Mouse (Mus musculus): ENCODE results near the gene Ctsll3. TPM values are rescaled to one million over a fixed set of nuclear protein-coding genes. Genes with fewer than 3 reads are reported as not detected.

Gene Ctsll3
- not detected in 2 replicates for polyA plus RNA-seq (2012)

GRCm38 (mm10) chr13:60802749-60803148 lies at the start of gene Ctsll3:
TSS of gene Ctsll3 (minus strand) at chr13:60802849.
- TF ChIP-seq GATA1 (IDR thresholded peaks at IDR 0.05; ENCODE audit: low read length), result no peak

- no peak for TF ChIP-seq GATA1 (IDR thresholded peaks at IDR 0.05; ENCODE audit: low read length)
These were observed 45.8 kb upstream of the Ctsll3 start for GRCm38 (mm10) chr13:60848241-60849120.

DNA sequence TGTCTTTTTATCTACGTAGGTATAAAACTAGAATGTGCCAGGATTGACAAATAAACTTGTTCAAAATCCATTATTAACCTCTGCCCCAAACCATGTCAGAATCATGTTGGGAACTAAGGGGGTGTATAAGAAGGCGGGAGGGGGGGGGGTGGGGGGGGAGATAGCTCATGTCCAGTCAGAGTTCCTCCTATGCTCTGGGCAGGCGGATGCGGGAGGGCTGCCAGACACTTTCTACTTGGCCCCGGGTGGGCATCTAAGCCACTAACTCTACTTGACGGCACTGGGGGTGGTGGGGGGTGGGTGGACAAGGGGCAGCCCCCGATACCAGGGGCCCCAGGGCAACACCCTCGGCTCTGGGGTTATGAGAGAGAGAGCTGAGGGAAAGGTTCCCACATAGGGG lies 40.5 kb upstream of the Ctsll3 start:
- no peak for TF ChIP-seq GATA1 (IDR thresholded peaks at IDR 0.05; ENCODE audit: low read length)

DNA sequence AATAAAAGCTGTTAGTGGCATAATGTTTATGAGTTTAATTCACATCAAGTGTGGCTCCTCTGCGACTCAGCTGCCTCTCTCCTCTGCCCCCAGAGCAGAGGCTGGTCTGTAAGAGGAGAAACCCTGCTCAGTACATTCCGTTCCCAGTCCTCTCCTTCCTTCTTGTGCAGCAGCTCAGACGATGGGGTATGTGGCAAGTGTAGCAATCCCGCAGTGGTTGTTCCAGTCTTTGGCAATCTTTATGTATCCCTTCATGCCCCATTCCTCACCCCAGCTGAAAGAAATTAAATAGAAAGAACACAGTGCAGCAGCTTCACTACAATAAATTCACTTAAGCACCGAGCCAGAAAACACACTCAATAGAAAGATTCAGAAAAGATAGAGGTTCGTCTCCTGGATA lies 40.1 kb upstream of the Ctsll3 start:
- TF ChIP-seq GATA1 (IDR thresholded peaks at IDR 0.05; ENCODE audit: low read length), result no peak

- TF ChIP-seq GATA1 (IDR thresholded peaks at IDR 0.05; ENCODE audit: low read length), result no peak
These were observed 36.8 kb upstream of the Ctsll3 start for GRCm38 (mm10) chr13:60839353-60839902.

- no peak for TF ChIP-seq GATA1 (IDR thresholded peaks at IDR 0.05; ENCODE audit: low read length)
These were observed 23.4 kb upstream of the Ctsll3 start for GRCm38 (mm10) chr13:60826052-60826451.

DNA sequence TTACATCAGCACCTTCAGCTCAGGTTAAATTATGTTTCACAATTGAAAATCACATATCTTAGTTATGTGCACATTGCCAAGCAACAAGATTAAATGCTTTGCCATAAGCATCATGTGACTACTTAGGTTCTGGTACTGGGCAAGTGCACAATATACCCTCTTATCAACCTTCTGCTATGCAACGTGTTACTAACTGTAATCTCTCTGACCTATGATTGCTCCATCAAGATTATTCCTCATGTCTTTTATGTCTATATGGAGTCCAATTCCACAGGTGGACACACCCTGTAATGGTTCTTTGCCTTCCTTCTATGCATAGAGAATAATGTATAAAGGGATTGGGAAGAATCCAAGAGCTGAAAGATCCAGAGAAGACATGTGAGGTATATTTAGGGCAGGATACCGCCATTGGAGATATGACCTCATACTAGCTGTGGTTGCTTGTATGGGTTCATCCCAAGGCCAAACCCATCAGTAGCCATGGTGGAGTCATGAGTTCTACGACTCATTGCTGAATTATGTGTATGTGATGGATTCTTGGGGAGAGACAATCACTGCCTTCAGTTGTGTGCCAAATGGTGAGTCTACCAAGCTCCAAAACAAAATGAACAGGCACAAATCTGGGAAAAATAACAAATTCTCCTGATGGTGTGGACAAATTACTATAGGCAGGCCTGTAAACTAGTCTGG lies 18.0 kb upstream of the Ctsll3 start:
- no peak for TF ChIP-seq GATA1 (IDR thresholded peaks at IDR 0.05; ENCODE audit: low read length)

GRCm38 (mm10) chr13:60819469-60819868 lies 16.8 kb upstream of the Ctsll3 start:
- TF ChIP-seq GATA1 (IDR thresholded peaks at IDR 0.05; ENCODE audit: low read length), result no peak

DNA sequence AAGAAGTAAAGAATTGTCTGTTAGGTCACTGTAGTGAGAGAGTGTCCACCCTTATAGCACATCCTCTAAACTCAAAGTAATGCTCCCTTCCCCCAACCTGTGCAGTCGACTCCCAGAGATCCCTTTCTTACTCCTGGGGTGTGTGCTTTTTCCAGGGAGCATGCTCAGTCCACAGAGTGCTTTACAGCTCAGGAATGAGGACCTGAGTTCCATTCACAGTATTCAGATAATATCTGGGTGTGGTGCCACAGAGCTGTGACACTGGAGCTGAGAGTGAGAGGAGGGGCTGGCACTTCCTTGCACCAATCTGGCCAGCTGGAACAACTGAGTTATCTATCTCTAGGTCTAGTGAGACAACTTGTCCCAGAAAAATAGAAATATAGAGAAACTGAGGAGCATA lies 11.1 kb upstream of the Ctsll3 start:
- TF ChIP-seq GATA1 (IDR thresholded peaks at IDR 0.05; ENCODE audit: low read length), result no peak

DNA sequence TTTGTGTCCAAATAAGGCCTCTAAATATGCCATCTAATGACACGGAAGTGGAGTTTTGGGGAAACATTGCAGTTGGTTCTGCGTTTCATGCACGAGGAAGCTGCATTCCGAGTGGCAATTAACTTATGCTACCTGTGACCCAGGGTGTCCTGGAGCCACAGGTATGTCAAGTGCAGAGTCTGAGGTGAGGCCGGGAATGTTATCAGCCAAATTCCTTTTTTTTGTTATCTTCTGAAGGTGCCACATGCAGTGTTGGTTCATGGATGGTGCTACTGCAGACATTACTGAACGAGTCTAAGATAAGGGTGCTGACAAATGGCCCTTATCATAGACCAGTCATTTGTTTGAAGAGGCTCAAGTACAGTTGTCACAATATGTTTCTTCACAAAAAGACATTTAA lies 10.1 kb upstream of the Ctsll3 start:
- no peak for TF ChIP-seq GATA1 (IDR thresholded peaks at IDR 0.05; ENCODE audit: low read length)

DNA sequence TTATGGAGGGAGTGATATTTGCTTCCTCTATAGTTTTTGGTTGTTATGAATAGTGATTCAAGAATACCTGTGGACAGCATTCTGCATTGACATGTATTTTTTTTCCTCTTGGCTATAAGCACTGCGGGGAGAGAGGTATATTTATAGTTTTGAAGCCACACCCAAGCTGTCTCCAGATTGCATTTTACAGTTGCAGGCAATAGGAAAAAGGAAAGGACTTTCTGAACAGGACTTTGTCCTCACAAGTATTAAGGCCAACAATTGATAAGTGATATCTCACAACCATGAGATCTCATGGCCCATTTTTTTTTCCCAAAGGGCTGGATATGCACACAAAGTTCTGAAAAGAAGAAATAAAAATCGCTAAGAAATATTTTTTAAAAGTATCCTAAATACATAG lies 7.0 kb upstream of the Ctsll3 start:
- TF ChIP-seq GATA1 (IDR thresholded peaks at IDR 0.05; ENCODE audit: low read length), result no peak

DNA sequence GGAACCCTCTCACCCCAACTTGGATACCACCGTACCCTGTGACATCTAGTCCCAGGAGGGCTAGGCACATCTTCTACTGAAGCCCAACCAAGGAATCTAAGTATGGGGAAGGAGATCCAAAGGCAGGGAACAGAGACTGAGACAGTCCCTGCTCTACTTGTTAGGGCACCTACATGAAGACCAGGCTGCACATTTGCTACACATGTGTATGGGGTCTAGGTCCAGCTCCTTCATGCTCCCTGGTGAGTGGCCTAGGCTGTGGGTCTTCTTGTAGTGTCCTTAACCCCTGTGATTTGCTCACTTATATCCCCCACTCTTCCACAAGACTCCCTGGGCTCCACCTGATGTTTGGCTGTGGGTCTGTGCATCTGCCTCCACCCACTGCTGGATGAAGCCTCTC lies 13.2 kb downstream of the Ctsll3 start:
- TF ChIP-seq GATA1 (IDR thresholded peaks at IDR 0.05; ENCODE audit: low read length), result no peak

GRCm38 (mm10) chr13:60786264-60786663 lies 16.4 kb downstream of the Ctsll3 start, which contains the start of gene BC051665:
TSS of gene BC051665 (minus strand) at chr13:60786364.
- TF ChIP-seq GATA1 (IDR thresholded peaks at IDR 0.05; ENCODE audit: low read length), result no peak

DNA sequence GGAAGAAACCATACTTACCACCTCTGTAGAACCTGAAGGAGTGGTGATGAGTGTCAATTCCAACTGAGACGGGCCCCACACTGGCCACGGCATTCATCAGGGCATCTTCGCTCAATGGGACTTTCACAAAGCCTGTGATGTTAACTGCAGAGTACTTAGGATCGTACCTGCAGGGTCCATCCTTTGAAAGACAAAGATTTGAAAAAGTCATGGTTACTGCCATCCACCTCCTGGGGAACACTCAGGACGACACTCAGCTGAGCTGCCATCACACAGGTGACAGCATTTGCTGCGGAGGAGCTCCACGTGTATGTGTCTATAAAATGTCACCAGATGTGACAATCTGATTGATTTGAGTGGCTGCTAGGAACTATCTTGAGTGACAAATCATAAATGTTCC lies 19.3 kb downstream of the Ctsll3 start:
- no peak for TF ChIP-seq GATA1 (IDR thresholded peaks at IDR 0.05; ENCODE audit: low read length)

- TF ChIP-seq GATA1 (IDR thresholded peaks at IDR 0.05; ENCODE audit: low read length), result no peak
These were observed 22.1 kb downstream of the Ctsll3 start for GRCm38 (mm10) chr13:60780534-60780933.

DNA sequence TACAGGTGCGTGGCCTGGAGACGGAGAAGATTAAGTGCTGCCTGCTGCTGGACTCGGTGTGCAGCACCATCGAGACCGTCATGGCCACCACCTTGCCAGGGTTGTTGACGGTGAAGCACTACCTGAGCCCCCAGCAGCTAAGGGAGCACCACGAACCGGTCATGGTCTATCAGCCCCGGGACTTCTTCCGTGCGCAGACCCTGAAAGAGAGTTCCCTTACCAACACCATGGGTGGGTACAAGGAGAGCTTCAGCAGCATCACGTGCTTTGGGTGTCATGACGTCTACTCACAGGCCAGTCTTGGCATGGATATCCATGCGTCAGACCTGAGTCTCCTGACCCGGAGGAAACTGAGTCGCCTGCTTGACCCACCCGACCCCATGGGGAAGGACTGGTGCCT lies 41.5 kb downstream of the Ctsll3 start:
- TF ChIP-seq GATA1 (IDR thresholded peaks at IDR 0.05; ENCODE audit: low read length), result no peak

Data from G1E-ER4 (cell line).